Mouse (Mus musculus) gastrocnemius, adult 18-20 months (tissue): ENCODE measurements around the gene Taar8c. TPM values are rescaled to one million over a fixed set of nuclear protein-coding genes. Genes with fewer than 3 reads are reported as not detected.
"Not testable (repeated sequence)": the region's sequence is repeated elsewhere in the genome, so short reads cannot be mapped to it uniquely, and the experiment has no call there.

ENCODE experiments used
- DNase-seq: peaks from one replicate; pipeline ENCODE4 v3.0.0; 2021; ENCODE audit warnings: low spot score
- total RNA-seq, 2 experiments: library from RNA; stranded (reverse); gene quantifications; 2 replicates each; pipeline ENCODE4 v1.2.3; 2021

The Taar8c gene
- total RNA-seq, 2 experiments from 2014 or later = not detected

GRCm38 (mm10) chr10:24074751-24075150 lies 27.0 kb downstream of the Taar8c start:
- not testable (repeated sequence) for DNase-seq

GRCm38 (mm10) chr10:24058986-24059385 lies 42.7 kb downstream of the Taar8c start:
- DNase-seq = no peak

DNA sequence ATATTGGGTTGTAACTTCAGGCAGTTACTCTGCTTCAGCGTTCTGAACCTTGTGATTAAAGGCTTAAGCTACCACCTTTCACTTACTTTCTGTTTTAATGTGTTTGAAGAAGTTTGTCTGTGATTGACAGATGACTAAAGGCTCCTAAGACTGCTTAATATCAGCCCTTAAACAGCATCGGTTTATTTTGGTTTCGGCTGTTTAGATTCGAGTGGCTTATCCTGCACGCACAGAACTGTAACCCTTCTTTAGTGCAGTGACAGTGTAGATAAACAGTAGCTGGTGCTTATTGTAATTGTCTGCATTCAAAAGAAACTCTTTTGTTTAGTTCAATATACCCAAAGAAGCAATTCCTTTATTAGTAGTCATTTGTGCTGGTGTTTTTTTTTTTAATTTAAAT lies 49.7 kb downstream of the Taar8c start:
- DNase-seq = no peak

Other genes with a start within 250 kb of the Taar8c start
- under 1 TPM; 0.09 to 0.11 TPM for gene Vnn1, start 207.2 kb downstream of the Taar8c start, total RNA-seq
- not detected for gene Taar1, start 181.6 kb downstream of the Taar8c start, total RNA-seq
- not detected for gene Taar2, start 163.3 kb downstream of the Taar8c start, total RNA-seq
- not detected for gene Taar3, start 152.4 kb downstream of the Taar8c start, total RNA-seq
- not detected for gene Taar4, start 141.4 kb downstream of the Taar8c start, total RNA-seq
- gene Taar5, start 131.2 kb downstream of the Taar8c start, total RNA-seq = not detected
- gene Taar6, start 116.3 kb downstream of the Taar8c start, total RNA-seq = not detected
- gene Taar7a, start 108.4 kb downstream of the Taar8c start, total RNA-seq = not detected
- not detected for gene Taar7b, start 102.0 kb downstream of the Taar8c start, total RNA-seq
- gene Taar7d, start 74.7 kb downstream of the Taar8c start, total RNA-seq = not detected
- not detected for gene Taar7e, start 64.3 kb downstream of the Taar8c start, total RNA-seq
- not detected for gene Taar7f, start 52.4 kb downstream of the Taar8c start, total RNA-seq
- not detected for gene Taar8a, start 25.4 kb downstream of the Taar8c start, total RNA-seq
- not detected for gene Taar8b, start 9.6 kb downstream of the Taar8c start, total RNA-seq
- gene Taar9, start 7.6 kb upstream of the Taar8c start, total RNA-seq = not detected
- gene Stx7, start 47.4 kb upstream of the Taar8c start, total RNA-seq = 10 to 100 TPM; 21.6 to 25.9 TPM
- gene Moxd1, start 121.6 kb upstream of the Taar8c start, total RNA-seq = under 1 TPM; 0.55 to 0.59 TPM